Mouse (Mus musculus) testis, adult 2 months (tissue): ENCODE results near the gene Tma16.

ENCODE experiments used
- CTCF ChIP-seq: fragments of 200-500 bp; IDR thresholded peaks from 2 replicates; pipeline ENCODE4 v1.5.1; 2012; ENCODE audit warnings: low read depth, mild to moderate bottlenecking, inconsistent platforms, low read length, moderate library complexity; ENCODE audit not compliant: control insufficient read depth, insufficient read depth, insufficient replicate concordance
- POLR2A ChIP-seq: fragments of 200-500 bp; IDR thresholded peaks from 2 replicates; pipeline ENCODE4 v1.6.1; 2012; ENCODE audit warnings: low read depth, mild to moderate bottlenecking, inconsistent platforms, low read length, moderate library complexity; ENCODE audit not compliant: control insufficient read depth

GRCm38 (mm10) chr8:66476880-66477279, 9.4 kb downstream of the Tma16 start:
- TF ChIP-seq CTCF, result no peak
- no peak for TF ChIP-seq POLR2A
